Mouse (Mus musculus): ENCODE measurements around the gene Spen.

Gene Spen

DNA sequence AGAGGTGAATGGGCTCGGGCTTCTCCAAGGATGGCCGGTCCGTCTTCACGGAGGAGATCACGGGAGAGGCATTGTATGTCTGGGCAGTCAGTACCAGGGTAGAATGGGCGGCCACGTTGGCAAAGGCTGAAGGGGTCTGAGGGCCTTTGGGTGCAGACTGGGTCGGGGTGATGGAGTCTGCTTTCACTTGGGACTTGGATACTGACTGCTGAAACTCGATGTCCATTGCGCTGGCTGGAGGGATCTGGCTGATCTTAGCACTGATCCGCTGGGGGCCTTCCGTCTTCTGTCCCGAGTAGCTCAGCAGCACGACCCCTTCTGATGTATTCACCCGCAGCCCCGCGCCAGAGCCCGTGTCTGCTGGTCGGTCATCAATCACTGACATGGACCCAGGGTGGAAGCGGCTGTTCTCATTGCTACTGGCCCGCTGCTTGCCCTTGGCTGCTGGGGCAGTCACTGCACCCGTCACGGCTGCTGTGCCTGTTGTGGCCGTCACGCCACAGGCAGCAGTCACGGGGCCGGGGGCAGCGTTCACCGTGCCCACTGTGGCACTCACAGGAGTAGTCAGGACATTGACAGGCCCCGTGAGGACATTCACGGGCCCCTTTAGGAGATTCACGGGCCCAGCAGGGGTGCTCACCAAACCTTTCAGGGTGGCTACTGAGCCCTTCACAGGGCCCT, 65.6 kb downstream of the Spen start:
- no peak for DNase-seq (ENCODE audit: low spot score)

DNA sequence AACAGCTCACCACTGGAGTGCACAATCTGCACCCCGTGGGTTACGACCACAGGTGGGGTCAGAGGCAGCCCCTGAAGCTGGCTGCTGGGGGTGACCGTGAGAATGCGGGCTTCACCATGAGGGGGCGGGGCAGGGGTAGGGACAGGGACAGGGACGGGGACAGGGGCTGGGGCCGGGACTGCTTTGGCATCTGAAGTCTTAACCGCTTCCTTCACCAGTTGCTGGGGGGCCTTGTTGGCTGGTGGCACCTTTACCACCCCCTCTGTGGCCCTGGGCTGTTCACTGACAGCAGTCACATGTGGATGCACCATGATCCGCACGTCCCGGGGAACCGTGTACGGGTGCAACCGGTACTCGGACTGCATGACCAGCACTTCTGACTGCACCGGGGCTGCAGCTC, 66.9 kb downstream of the Spen start:
- no peak for DNase-seq (ENCODE audit: low spot score)

DNA sequence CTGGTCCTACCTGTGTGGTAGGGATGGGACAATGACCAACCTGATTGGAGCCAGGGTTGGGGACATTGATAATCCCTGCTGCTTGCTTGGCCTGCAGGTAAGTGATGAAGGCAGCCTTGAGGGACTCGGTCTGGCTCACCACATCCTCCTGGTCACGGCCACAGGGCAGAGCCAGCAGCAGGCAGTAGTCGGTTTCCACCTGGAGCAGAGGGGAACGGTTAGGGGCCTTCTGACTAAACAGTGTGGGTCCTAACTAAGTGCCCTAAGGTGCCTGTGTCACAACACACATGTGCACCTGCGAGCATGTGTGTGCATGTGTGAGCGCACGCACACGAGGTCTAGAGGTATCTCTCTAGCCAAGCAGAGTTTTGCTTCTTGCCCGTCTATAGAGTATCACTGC, 69.1 kb downstream of the Spen start:
- DNase-seq (ENCODE audit: low spot score) = no peak

DNA sequence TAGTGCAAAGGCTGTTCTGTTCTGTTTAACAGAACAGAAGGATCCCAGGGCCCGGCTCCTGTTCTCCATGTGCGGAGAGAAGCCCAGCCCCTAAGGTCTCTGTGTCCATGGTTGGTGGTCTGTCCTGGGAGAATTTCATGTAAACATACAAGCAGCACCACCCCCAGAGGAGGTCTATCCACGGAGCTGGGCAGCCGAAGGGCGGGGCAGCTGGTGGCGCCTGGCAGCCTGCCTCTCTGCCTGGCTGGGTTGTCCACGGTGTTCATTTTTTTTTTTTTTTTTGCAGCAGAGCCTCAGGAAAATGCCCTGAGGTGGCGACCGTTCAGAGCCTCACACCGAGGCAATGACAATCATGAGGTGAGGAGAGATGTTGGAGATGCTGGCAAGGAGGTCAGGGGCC, 69.8 kb downstream of the Spen start:
- DNase-seq (ENCODE audit: low spot score) = no peak

DNA sequence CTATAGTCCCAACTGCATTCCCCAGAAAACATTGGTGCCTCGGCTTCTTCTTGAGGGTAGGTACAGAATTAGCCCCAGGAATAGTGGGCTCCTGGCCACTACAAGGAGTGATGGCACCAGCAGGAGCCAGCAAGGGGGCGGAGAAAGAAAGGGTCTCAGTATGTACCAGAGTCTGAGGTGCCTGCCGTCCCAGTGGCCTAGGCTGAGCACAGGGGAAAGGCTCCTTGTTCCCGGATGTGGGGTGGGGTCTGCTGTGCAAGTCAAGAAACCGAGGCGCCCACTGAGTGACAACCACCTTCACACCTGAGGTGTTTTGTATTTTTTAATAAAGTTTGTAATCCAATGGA, 70.8 kb downstream of the Spen start:
- no peak for DNase-seq (ENCODE audit: low spot score)

DNA sequence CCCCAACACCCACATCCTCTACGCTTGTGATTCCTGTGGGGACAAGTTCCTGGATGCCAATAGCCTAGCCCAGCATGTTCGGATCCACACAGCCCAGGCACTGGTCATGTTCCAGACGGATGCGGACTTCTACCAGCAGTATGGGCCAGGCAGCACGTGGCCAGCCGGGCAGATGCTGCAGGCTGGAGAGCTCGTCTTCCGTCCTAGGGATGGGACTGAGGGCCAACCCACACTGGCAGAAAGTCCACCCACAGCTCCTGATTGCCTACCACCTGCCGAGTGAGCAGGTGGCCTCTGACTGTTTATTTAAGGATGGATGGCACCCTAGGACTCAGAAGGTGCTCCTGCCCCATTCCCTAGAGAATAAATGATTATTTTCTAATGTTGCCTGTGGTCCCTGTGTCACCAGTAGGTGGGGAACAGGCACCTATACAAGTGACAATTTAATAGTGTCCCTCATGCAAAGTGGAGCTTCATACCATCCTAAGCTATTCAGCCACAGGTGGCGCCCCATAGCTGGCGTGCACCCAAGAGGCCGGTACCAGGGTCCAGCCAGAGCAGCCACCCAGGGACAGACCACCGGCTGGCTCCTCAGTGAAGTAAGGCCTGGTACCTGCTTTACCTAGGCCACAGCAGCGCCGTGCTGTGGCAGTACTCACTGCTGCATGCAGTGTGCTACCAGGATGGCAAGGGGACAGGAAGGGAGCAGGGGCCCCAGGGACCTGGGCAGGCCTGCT, 71.4 kb downstream of the Spen start:
- no peak for DNase-seq (ENCODE audit: low spot score)

DNA sequence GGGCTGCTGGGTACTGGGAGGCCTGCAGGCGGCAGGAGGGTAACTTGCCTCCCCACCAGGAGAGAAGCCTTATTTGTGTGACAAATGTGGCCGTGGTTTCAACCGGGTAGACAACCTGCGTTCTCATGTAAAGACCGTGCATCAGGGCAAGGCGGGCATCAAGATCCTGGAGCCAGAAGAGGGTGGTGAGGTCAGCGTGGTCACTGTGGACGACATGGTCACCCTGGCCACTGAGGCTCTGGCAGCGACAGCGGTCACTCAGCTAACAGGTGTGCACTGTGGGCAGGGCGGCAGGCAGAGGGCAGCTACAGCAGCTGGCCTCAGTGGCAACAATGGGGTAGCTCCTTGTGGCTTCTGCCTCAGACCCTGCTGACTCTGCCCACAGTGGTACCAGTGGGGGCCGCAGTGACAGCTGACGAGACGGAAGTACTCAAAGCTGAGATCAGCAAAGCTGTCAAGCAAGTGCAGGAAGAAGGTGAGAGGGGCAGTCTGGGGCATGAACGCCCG, 72.1 kb downstream of the Spen start:
- no peak for DNase-seq (ENCODE audit: low spot score)

DNA sequence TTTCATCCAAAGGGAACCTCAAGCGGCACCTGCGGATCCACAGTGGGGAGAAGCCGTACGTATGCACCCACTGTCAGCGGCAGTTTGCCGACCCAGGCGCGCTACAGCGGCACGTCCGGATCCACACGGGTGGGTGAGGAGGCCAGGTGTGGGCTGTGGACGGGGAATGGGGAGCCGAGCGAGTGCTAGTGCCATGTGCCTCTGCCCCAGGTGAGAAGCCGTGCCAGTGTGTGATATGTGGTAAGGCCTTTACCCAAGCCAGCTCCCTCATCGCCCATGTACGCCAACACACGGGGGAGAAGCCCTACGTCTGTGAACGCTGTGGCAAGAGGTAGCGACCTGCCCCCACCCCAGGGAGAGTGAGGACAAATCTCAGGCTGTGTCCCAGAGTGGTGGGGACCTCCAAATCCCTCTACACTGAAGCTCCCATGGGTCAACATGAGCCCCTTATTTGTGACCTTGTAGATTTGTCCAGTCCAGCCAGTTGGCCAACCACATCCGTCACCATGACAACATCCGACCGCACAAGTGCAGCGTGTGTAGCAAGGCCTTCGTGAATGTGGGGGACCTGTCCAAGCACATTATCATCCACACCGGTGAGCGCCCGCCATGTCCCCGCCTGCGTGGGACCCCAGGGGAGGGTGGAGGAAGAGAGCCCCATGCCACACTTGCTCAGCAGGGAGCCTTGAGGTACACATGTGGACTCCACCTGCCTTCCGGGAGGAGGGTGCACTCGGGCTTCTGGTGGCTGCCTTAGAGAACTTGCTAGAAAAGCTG, 72.7 kb downstream of the Spen start:
- no peak for DNase-seq (ENCODE audit: low spot score)

DNA sequence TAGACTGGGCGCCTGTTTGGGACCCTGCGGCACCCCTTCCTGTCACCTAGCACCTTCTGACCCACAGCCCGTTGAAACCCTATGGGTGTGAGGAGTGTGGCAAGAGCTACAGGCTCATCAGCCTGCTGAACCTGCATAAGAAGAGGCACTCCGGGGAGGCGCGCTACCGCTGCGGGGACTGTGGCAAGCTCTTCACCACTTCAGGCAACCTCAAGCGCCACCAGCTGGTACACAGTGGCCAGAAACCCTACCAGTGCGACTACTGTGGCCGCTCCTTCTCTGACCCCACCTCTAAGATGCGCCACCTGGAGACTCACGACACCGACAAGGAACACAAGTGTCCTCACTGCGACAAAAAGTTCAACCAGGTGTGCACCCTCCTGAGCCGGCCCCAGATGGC, 73.7 kb downstream of the Spen start:
- no peak for DNase-seq (ENCODE audit: low spot score)

DNA sequence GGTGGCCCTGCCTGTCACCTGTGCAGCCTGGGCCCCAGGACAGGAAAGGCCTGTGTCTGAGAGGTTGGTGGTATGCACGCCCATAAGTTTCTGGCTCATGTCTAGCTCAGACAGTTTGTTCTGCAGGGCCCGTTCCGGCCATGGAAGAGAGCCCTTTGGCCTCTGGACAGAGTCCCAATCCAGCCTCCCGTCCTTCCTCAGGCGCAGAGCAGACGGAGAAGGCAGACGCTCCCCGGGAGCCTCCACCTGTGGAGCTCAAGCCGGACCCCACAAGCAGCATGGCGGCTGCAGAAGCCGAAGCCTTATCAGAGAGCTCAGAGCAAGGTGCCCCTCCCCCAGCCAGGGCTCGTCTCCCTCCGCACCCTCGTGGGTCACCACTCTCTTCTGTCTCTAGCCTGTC, 74.9 kb downstream of the Spen start:
- no peak for DNase-seq (ENCODE audit: low spot score)

DNA sequence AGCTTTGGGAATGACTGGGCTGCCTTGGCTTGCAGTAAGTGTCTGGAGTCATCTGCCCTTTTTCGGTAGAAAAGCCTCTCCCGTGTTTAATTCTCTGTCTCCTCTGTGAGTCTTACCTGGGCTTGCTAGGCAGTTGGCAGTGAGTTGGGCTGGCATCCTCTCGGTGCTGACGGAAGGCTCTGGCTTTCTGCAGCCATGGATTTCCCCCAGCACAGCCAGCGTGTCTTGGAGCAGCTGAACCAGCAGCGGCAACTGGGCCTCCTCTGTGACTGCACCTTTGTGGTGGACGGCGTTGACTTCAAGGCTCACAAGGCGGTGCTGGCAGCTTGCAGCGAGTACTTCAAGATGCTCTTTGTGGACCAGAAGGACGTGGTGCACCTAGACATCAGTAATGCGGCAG, 76.8 kb downstream of the Spen start:
- DNase-seq (ENCODE audit: low spot score) = no peak

DNA sequence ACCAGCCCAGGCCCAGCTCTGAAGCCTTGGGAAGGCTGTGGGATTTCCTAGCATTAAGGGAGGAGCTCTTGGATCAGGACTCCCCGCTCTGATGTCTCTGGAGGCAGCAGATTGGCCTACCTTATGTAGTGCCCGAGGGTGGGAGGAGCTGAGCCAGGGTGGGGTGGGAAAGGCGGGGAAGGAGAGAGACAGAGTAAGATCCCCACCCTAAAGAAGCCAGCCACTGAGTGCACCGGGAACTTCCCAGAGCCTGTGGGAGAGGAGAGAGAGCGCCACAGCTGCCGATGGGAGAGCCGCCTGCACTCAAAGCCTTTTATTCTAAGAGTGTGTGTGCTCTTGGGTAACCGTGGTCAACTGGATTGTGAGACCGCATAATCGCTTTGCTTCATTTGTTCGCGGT, 77.3 kb downstream of the Spen start:
- DNase-seq (ENCODE audit: low spot score) = no peak

DNA sequence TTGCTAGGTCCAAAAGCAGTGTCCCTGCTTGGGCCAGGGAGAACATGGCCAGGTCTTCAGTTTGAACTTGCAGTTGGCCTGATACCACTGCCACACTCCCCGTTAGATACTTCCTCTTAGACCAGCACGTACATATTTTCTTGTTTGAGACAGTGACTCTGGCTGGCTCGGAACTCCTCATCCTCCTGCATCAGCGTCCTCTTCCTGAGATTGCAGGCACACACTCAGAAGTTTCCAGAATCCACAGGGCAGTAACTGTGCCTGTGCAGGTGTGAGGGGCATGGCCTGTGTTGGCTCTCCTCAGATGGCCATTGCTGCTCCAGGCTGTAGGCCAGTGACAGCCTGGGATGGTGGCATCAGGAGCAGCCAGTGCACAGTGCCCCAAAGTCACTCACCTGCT, 77.9 kb downstream of the Spen start:
- DNase-seq (ENCODE audit: low spot score) = no peak

DNA sequence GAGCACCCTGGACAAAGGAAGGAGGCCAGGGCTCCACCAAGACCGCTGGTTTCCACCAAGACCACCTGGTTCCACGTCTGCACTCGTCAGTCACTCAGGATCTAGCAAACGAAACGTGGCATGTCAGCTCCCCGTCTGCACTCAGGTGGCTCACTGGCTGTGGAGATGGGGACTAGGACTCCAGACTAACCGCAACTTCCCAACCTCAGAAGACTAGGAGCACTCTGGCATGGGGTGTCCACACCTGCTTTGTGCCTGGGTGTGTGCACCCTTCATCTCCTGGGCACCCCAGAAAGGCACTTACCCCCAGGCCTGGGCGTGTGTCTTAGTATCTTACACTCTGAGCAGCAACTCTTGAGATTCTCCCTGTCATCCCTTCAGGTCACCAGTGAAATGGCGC, 78.6 kb downstream of the Spen start:
- no peak for DNase-seq (ENCODE audit: low spot score)

DNA sequence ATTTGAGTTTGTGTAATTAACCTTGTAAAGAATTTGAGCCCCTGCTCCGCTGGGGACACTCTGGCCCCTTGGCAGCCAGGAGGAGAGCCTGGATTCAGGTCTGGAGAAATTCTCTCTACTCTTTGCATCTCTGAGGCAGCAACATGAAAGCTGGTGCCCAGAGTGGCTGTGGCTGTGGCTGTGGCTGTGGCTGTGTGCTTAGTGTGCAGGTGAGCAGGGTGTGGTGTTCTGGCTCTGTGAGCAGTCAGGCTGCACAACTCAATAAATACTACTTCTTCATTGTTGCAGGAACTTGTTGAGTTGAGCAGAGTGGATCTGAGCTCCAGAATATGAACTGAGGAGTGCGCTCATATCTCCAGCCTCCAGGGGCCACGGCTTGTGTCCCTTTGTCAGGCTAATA, 79.5 kb downstream of the Spen start:
- DNase-seq (ENCODE audit: low spot score) = no peak

DNA sequence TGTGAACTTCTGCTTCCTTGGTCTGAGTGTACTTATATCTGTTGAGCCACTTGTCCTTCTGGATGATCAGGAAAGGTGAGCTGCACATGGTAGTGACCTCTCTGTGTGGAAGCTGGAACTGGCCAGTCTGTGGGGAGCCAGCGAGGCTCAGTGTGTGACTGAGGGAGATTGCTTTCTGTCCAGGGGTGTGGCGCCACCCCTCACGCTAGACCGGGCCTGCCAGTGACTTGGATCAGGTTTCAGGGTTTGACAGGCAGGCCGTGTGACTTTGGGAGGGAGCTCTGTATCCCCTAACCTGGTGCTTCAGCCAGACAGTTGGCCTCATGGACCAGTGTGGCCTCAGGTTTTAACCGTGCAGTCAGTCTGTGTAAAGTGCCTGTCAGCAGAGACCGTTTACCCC, 80.2 kb downstream of the Spen start:
- DNase-seq (ENCODE audit: low spot score) = no peak

DNA sequence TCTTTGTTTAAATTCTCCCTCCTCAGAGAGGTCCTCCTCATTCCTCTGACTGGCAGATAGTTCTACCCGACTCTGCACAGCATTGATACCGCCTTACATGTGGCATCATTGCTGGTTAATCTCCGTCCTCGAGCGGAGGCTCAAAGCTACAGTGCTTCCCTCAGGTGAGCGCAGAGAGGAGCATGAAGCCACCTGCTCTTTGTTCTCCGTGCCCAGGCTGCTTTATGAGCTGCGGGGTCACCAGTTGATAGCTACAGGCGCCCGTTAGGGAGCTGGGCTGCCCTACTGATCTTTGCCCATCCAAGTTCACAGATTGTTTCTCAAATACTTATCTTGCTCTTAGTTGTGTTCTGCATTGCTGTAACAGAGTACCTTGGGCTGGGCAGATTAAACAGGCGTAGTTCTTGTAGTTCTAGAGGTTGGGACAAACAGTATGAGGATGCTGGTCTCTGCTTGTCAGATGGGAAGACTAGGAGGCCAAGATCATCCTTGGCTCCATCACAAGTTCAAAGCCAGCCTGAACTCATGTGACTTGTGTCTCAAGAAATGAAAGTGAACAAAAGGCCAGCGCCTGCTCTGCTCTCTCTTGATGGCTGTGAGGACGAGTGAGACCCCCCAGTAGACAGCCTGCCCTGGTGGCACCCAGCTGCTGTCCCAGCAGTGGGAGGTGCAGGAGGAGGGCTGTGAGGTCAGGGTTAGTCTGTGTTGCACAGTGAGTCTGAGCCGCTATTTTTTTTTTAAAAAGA, 82.0 kb downstream of the Spen start:
- DNase-seq (ENCODE audit: low spot score) = no peak

DNA sequence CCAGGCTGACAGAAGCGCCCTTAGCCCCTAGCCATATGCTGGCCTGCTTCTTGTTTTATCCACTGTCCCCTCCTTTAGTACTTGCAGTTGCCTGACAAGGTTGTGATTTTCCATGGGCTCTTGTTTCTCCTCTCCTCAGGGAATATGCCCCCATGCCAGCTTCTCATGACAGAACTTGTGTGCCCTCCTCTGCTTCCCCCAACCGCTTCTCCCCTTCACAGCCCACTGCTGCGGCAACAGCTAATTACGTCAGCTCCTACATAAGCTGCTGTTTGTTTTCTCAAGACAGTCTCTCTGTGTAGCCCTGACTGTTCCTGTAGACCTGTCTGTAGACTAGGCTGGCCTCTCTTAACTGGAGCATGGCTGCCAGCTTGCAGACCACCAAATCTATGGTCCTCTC, 82.9 kb downstream of the Spen start:
- no peak for DNase-seq (ENCODE audit: low spot score)

DNA sequence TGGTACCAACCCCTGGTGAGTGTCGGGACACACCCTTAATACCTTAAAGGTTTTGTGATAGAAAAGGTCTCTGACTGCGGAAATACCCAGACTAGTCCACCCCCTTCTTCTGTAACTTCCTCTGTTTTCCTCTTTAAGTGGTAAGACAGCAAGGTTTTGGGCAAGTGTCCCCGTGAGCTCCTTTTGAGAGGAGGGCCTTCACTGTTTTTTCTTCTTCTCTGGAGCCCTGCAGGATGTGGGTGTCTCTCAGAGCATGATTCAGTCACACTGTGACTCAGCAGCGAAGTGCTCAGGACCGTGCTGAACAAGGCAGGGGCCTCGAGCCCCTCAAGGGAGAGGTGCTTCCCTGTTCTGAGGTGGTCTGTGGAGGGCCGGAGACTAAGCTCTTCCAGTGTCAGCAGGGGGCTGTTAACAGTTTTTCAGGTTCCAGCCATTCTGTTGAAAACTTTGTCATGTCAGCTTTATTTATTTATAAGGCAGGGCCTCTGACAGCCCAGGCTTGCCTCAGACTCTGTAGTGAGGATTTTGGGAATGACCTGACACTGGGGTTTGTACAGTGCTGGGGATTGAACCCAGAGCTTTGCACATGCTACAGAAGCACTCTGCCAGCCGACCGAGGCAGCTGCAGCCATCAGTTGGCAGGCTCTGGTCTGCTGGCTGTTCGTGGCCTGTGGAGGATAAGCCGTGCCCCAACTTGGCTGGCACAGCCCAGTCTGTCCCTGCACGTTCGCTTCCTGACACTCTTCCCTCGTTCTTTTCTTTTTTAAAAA, 83.6 kb downstream of the Spen start:
- DNase-seq (ENCODE audit: low spot score) = no peak

DNA sequence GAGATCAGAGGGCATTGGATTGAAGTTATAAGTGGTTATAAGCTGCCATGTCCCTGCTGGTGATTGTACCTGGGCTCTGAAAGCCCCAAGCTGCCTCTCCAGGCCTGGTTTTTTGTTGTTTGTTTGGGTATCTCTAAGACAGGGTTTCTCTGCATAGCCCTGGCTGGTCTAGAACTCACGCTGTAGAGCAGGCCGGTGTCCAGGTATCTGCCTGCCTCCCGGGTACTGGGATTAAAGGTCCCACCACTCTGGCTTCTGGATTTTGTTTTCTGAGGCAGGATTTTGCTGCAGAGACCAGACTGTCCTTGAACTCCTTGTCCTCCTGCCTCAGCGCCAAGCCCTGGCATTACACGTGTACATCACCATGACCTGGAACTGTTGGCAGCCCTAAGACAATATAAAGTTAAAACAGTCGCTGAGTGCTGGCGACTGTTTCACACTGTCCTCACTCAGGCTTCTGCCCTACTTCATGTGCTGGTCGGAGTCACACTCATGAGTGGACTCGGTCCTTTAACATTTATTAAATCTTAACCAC, 86.4 kb downstream of the Spen start:
- no peak for DNase-seq (ENCODE audit: low spot score)

DNA sequence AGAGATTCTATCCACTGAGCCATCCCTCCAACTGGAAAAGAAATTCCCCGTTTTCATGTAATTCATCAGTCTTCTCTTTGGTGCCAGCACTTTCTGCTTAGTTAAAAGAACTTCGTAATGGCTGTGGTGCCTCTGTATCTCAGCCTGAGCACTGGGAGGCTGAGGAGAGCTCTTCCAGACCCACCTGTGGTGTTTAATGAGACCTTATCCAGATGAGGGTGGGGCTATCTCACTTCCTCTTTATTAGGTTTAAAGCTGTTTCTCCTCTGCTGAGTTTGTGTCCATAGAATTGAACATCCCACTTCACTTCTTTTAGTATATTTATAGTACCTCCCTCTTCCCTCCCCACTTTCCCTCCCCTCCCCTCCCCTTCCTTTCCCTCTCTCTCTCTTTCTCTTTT, 87.1 kb downstream of the Spen start:
- DNase-seq (ENCODE audit: low spot score) = no peak
